Mouse (Mus musculus) liver, adult 2 months (tissue): Measurements from ENCODE around the gene Tanc1. TPM values are rescaled to one million over a fixed set of nuclear protein-coding genes. Genes with fewer than 3 reads are reported as not detected.
A peak's percentile ranks its signal among the peaks of the same experiment; 100 is the strongest.

Experiments used
- DNase-seq: peaks from one replicate; pipeline ENCODE4 v3.0.0-alpha.2; 2011; ENCODE audit warnings: low read depth, low spot score; ENCODE audit errors: extremely low read depth
- H3K27ac ChIP-seq: fragments of 200-500 bp; replicated peaks from 2 replicates; pipeline ENCODE4 v1.5.1; 2012; ENCODE audit warnings: low read depth, mild to moderate bottlenecking, control low read depth, inconsistent platforms, low read length; ENCODE audit not compliant: insufficient read depth
- H3K27me3 ChIP-seq: fragments of 200-500 bp; 2 replicates; pipeline ENCODE4 v1.6.1; 2012; ENCODE audit warnings: mild to moderate bottlenecking, moderate library complexity, low read length, inconsistent platforms; ENCODE audit not compliant: control insufficient read depth, insufficient read depth
- H3K36me3 ChIP-seq: fragments of 200-500 bp; 2 replicates; pipeline ENCODE4 v1.6.1; 2012; ENCODE audit warnings: low read length, inconsistent platforms; ENCODE audit not compliant: control insufficient read depth, insufficient read depth
- H3K4me1 ChIP-seq: fragments of 200-500 bp; 2 replicates; pipeline ENCODE4 v1.6.1; 2011; ENCODE audit warnings: low read length; ENCODE audit not compliant: control insufficient read depth, insufficient read depth
- H3K4me3 ChIP-seq: fragments of 200-500 bp; 2 replicates; pipeline ENCODE4 v1.5.1; 2011; ENCODE audit warnings: low read depth, mild to moderate bottlenecking, control low read depth, low read length, moderate library complexity; ENCODE audit not compliant: insufficient read depth
- H3K79me2 ChIP-seq: fragments of 200-500 bp; 2 replicates; pipeline ENCODE4 v1.6.1; 2012; ENCODE audit warnings: inconsistent platforms, mild to moderate bottlenecking, low read length, moderate library complexity; ENCODE audit not compliant: control insufficient read depth, insufficient read depth
- H3K9ac ChIP-seq: fragments of 200-500 bp; 2 replicates; pipeline ENCODE4 v1.6.1; 2012; ENCODE audit warnings: low read depth, mild to moderate bottlenecking, control low read depth, inconsistent platforms, low read length
- CTCF ChIP-seq: fragments of 200-500 bp; IDR thresholded peaks from 2 replicates; pipeline ENCODE4 v1.5.1; 2011; ENCODE audit warnings: low read depth, low read length, control low read depth
- POLR2A ChIP-seq: fragments of 200-500 bp; IDR thresholded peaks from 2 replicates; pipeline ENCODE4 v1.6.1; 2011; ENCODE audit warnings: low read length, control low read depth; ENCODE audit not compliant: insufficient read depth; ENCODE audit errors: extremely low read depth
- WGBS: fragments of 180-500 bp; shearing (Covaris S2); methylation state at CpG from one replicate; pipeline ENCODE4 v1.1.7; 2018; 5-methylcytosine and 5-hydroxymethylcytosine counted together
- polyA plus RNA-seq: library from polyadenylated mRNA; depleted of rRNA; stranded (reverse); fragments of >200 nt; gene quantifications from 2 replicates; pipeline ENCODE4 v1.2.3, GENCODE M21; 2012
- total RNA-seq: library from RNA; depleted of rRNA; stranded (reverse); fragments of >200 nt; gene quantifications from 2 replicates; pipeline ENCODE4 v1.2.3, GENCODE M21; 2014

Gene Tanc1
- total and polyA plus RNA-seq, 2 experiments = 2.7 to 5.0 TPM

- Histone ChIP-seq H3K27ac (no peak overlapping the region), H3K4me3 (no peak overlapping the region), H3K4me1 (peaks cover 20% of the 10 kb centered on the region), H3K27me3 (no peaks in the 10 kb centered on the region), H3K79me2 (peaks cover 34% of the 10 kb centered on the region; the same call in 1 of the 2 replicates), H3K36me3 (no peaks in the 10 kb centered on the region), H3K9ac (no peak overlapping the region)
- 59% methylated on average over 1 of the region's 1 CpGs for WGBS
- TF ChIP-seq POLR2A = no peak
- TF ChIP-seq CTCF = no peak
- DNase-seq = no peak
Measured at GRCm38 (mm10) chr2:59627502-59627901, 15.7 kb downstream of the Tanc1 start.

GRCm38 (mm10) chr2:59628057-59628901 lies 16.4 kb downstream of the Tanc1 start:
- Histone ChIP-seq H3K36me3 (no peaks in the 10 kb centered on the region), H3K27ac (0 out of 2 replicates have a peak overlapping the region, but pooled peaks have one; percentile 9), H3K4me3 (no peak overlapping the region), H3K27me3 (no peaks in the 10 kb centered on the region), H3K79me2 (peaks cover 36% of the 10 kb centered on the region; the same call in 1 of the 2 replicates), H3K9ac (no peak overlapping the region), H3K4me1 (peaks cover 20% of the 10 kb centered on the region)
- TF ChIP-seq POLR2A (no peak), CTCF (no peak)
- DNase-seq = peak; percentile 91
- 45% methylated on average over 17 of the region's 17 CpGs for WGBS

- peak; percentile 52 for DNase-seq
- no peak overlapping the region for H3K9ac ChIP-seq
- no peak overlapping the region for H3K4me3 ChIP-seq
- no peaks in the 10 kb centered on the region for H3K27me3 ChIP-seq
- no peaks in the 10 kb centered on the region for H3K36me3 ChIP-seq
- WGBS = 49% methylated on average over 4 of the region's 4 CpGs
- H3K79me2 ChIP-seq = peaks cover 30% of the 10 kb centered on the region; the same call in 1 of the 2 replicates
- H3K27ac ChIP-seq = no peak overlapping the region
- no peak for TF ChIP-seq CTCF
- TF ChIP-seq POLR2A = no peak
- H3K4me1 ChIP-seq = peaks cover 20% of the 10 kb centered on the region
Measured at GRCm38 (mm10) chr2:59629829-59630228, 18.0 kb downstream of the Tanc1 start.

- no peak overlapping the region for H3K27ac ChIP-seq
- H3K9ac ChIP-seq = no peak overlapping the region
- TF ChIP-seq POLR2A = no peak
- no peak for TF ChIP-seq CTCF
- no peaks in the 10 kb centered on the region for H3K27me3 ChIP-seq
- H3K4me1 ChIP-seq = peaks cover 20% of the 10 kb centered on the region
- DNase-seq = no peak
- no peak overlapping the region for H3K4me3 ChIP-seq
- peaks cover 36% of the 10 kb centered on the region; the same call in 1 of the 2 replicates for H3K79me2 ChIP-seq
- WGBS = 73% methylated on average over 5 of the region's 5 CpGs
- H3K36me3 ChIP-seq = no peaks in the 10 kb centered on the region
Measured at GRCm38 (mm10) chr2:59631406-59631805, 19.6 kb downstream of the Tanc1 start.

GRCm38 (mm10) chr2:59633761-59634430 lies 22.1 kb downstream of the Tanc1 start:
- Histone ChIP-seq H3K4me1 (peaks cover 6% of the 10 kb centered on the region), H3K4me3 (no peak overlapping the region), H3K27me3 (no peaks in the 10 kb centered on the region), H3K27ac (no peak overlapping the region), H3K79me2 (peaks cover 43% of the 10 kb centered on the region), H3K9ac (no peak overlapping the region), H3K36me3 (no peaks in the 10 kb centered on the region)
- DNase-seq = no peak
- TF ChIP-seq POLR2A = no peak
- no peak for TF ChIP-seq CTCF
- 69% methylated on average over 5 of the region's 5 CpGs for WGBS
